Mouse (Mus musculus) kidney, postnatal 10 days (tissue): ENCODE measurements around the gene Pgm2.
A peak's percentile ranks its signal among the peaks of the same experiment; 100 is the strongest.

Experiments used
- DNase-seq: peaks from one replicate; pipeline ENCODE4 v3.0.0; 2021; ENCODE audit warnings: mixed read lengths

The Pgm2 gene

DNA sequence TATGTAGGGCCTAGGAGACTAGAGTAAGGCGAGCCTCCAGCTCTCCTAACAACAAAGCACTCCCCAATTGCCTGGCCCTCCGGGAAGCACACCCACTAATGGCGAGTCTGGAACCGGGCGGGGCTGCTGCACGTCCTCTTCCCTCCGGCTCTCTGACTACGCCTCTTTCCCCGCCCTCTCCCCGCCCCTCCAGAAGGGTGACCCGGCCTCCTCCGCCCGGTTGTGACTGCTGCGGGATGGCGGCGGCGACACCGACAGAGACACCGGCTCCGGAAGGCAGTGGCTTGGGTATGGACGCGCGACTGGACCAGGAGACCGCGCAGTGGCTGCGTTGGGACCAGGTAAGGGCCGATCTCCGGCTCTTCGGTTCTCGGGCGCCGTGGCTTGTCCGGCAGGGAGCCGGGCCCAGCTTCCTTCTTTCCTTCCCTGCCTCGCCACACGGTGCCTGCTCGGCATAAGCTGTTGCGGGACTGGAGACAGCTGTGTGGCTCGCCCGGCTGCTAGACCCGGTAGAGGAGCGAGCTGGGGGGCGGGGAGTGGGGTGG lies at the start of gene Pgm2:
Pgm2 (plus strand) TSS at position 203 of the 545 bp plus-strand sequence.
- DNase-seq = peak; percentile 94

DNA sequence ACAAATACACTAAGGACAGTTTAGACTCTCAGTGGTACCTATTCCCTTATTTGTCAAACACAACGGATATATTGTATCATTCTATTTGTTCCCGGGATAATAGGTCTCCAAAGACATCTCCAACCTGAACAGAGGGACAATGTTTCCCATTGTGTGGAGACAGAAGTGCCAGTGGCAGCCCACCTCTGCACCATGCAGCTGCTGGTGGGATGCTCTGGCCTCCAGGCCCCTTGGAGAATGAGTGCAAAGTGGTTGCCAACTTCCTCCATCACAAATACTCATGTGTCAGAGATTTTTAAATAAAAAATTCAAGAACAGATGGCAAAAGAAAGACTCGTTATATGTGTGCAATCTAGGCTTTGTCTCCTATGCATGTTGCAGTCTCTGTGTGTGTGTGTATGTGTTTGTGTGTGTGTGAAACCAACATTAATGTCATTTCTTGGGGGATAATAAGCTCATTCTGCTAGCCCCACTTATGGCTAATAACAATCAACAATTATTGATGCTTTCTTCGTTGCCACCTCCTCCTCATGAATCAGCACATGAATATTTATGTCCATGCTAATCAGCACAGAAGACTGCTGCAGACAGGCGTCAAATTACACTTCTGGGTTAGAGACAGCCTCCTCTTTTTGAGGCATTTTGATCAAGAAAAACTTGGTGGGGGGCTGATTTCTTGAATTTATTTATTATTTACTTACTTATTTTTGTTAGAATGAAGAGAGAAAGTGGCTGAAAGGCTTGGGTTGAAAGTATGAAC lies 48.9 kb upstream of the Pgm2 start:
- no peak for DNase-seq

DNA sequence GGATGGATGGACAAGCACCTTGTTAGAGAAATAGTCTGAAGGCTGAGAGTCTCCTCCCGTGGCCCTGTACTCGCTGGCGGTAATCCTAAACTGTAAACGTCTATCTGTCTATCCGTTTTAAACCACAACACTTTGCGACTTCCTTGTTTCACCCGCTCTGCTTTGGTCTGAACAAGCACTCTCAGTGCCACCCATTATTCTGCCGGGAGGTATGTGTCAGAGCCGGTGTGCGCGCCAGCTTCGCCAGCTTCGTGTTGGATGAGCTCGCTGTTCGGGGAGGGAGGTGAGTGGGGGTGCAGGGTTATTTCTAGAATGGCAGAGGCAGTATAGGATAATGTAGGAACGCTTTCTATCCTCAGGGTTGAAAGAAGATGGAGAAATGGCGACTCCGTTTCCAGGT lies 48.0 kb upstream of the Pgm2 start:
- no peak for DNase-seq

DNA sequence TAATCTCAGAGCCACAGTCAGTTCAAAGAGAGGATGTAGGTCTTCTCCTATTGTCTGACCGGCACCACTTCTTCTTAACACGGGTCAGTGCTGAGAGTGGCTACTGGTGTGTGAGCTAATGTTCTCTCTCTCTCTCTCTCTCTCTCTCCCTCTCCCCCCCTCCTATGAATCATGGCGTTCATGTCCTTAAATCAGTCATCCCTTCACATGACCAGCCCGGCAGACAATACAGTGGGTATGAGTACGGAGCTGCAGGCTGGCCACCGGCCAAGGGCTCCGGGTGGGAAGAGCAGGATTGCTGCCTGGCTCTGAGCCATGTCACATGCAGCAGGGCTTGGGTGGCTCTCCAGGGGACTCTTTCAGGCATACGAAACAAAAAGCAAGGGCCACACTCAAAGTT lies 47.2 kb upstream of the Pgm2 start:
- DNase-seq = peak; percentile 87

DNA sequence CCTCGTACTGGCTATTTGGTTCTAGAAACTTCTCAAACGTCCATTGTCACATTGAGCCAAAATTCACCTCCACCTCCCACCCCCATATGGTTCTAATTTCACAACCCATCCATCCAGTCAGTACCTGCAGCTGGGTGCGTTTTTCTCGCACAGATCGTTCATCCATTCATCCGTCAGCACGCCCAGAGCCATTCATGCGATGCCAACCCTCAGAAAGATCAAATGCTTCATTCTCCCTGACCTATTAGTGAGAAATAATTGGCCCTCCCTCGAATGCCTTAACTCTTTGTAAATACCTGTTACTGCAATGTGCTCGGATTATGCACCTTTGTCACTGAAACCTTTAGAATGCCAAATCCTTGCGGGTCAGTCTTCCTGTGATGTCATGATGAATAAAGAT lies 45.8 kb upstream of the Pgm2 start:
- no peak for DNase-seq

DNA sequence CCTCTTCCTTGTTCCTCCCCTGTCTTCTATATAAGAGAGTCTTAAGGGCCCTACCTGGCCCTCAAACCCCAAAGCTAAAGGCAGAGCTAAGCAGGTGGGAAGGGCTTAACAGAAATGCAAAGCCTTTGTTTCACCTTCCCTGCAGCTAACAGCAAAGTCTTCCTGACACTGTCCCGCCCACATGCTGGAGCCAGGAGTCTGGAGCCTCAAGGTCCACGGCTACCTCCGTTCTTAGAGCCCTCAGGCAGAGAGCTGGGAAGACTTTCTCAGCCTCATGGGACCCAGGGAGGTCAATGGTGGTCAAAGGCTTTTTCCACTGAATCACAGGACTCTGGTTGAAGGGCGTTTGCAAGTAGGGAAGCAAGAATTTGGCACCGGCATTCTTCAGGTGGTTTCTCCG lies 44.8 kb upstream of the Pgm2 start:
- no peak for DNase-seq

DNA sequence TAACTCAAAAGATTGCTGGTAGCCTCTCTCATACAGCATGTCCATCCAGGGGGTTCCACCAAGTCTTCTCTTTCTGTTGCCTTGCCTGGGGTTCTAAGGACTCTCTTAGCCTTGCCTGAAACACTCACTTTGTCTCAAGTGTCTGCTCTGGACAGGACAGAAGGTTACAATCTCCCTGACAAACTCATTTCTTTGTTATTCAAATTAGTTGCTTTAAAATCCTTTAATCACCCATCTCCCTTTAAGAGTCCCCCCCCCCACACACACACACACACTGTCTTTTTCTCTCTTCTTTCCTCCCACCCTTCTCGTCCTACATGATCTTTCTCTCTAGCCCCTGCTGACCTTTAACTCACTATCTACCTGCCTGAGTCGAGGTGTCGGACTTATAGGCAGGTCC lies 44.1 kb upstream of the Pgm2 start:
- no peak for DNase-seq

DNA sequence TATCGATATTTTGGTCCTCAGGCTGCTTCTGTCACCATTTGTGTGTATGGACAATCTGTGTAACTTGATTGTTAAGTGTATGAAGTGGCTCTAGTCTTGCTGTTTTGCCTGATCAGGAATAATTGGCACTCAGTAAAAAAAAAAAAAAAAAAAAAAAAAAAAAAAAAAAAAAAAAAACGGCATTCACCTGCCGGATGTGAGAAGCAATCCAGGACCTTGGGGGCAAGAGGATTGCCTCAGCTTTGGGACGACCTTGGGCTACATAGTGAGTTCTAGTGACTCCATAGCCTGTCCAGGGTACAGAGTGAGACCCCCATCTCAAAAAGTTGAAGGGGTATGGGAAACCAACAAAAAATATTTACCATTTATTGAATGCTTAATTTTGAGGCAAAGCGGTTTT lies 43.5 kb upstream of the Pgm2 start:
- no peak for DNase-seq

DNA sequence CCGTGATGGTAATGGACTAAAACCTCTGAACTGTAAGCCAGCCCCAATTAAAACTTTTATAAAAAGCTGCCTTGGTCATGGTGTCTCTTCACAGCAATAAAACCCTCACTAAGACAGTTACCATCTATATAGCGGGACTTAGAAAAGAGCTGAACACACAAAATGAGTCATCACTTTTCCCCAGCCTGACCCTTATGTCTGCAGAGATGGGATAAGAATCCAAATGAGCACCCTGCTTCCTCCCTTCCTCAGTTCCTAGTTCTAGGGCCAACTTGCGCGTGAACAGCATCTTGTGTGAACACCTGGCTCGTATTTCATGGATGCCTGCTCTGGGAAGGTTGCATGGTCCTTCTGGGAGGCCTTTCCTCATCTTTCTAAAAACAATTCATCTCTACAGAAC lies 39.7 kb upstream of the Pgm2 start:
- DNase-seq = no peak

DNA sequence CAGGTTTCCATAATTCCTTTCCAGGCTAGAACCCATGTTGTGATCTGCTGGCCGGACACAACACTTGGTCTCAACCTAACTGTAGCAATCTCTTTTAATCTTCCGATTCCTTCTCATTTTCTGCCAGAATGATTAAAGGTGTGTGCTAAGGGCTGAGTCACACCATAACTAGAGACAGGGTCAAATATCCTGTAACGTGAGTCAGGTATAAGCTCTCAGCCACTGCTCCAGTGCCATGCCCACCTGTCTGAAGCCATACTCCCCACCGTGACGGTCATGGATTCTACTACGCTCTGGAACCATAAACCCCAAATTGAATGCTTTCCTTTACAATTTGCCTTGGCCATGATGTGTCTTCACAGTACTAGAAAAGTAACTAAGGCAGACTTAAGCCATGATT lies 36.5 kb upstream of the Pgm2 start:
- no peak for DNase-seq

DNA sequence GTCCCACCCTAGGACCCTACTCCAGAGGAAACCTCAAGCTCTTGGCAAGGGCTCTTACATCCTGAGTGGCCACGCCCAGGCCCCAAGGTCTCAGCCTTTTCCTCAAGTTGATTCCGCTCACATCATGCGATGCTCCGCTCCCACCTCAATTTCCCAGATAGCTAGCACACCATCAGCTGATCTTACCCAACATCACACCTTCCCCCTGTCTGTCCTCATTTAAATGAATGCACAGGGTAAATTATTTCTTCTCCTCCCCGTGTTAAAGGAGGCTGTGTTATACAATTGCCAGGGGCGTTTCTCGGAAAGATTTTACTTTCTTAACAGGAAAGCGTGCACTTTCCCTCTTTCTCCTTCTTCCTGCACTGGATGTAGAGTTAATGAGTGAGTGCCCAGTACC lies 31.9 kb upstream of the Pgm2 start:
- no peak for DNase-seq

DNA sequence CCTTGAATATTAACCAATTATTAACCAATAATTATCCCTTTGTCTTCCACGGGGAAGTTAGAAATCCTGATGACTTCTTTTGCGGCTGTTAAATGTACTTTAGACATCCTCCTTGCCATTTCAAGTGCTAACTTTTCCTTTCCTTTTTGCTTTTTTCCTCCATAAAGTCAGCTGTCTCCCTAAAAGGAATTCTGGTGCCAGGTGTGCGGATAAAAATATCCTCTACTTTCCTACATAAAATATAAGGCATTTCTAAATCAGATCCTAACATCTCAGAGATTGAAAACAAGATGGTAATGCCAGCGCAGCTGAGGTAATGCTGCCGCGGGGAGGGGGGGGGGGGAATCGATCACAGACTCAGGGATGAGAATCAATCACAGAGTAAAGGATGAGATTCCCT lies 31.1 kb upstream of the Pgm2 start:
- no peak for DNase-seq

DNA sequence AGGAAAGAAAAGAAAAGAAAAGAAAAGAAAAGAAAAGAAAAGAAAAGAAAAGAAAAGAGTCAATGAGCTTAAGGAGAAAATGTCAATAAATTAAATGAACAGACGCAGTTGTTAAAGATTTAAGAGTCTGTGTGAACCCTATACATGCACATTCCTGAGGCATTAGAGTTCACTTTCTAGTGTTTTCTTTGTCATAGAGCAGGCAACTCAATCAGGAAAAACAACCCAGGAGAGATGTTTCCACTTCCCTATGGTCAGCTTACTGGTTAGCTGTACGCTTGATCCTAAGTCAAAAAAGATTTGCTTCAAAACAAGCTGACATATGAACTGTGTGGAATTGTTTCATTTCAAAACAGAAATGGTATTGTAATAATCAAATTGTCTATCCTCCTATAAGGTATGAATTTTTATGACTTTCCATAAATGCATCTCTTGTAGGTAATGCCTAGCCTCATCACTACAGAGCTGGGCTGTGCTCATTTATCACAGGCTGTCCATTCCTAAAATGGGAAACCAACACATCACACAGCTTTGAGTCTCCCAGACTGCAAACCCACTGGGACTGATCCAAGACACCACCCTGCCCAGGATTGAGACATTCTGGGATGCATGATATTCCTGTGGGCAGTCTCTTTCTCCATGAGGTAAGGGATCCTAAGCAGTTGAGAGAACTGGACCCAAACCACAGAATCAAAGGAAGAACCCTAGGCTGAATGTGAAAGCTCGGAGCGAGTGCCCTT lies 29.7 kb upstream of the Pgm2 start:
- DNase-seq = no peak

DNA sequence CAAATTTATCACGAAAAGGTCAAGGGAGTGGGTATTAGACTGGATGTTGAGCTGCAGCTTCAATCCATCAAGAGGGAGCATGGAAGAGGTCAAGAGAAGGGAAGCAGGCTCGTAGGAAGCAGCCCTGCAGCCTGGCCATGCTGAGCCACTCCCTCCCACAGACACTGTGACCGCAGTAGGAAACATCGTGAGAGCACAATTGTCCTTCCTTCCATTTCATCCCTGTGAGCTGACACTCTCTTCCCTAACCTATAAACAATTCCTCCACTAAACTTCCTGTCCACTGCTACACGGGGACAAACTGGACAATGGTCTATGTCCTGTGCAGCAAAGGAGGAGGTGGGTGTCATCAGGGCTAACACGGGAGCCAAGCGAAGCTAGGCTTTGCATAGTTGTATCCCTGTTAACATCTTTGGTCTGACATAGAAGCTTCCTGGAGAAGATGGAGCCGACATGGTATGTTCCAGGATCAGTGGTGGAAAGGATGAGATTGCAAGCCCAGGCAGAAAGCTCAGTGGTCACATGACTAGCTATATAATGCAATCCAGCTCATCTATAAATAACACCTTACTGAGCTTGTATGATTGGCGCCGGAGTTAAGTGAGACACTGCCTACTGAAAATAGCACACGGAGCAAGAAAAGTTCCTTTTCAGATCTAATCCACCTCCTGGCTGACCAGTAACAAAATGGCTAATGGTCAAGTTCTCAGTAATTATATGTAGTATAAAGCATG lies 29.0 kb upstream of the Pgm2 start:
- peak; percentile 38 for DNase-seq

DNA sequence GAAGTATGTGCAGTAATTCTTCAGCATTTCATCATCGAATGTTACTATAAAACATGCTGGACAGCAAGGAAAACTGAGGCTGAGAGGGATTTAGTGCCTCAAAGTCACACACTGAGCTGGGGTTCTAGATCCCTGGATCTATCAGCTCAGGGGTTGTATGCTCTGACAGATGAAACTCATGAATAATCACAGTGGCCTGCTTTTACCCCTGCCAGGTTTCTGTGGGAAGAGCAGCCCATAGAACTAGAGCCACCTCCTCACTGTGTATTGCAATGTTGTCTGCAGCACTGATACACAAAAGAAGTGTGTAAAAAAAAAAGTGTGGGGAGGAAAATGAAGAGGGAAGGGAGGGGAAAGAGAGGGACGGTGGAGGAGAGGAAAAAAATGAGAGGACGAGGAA lies 28.3 kb upstream of the Pgm2 start:
- no peak for DNase-seq

DNA sequence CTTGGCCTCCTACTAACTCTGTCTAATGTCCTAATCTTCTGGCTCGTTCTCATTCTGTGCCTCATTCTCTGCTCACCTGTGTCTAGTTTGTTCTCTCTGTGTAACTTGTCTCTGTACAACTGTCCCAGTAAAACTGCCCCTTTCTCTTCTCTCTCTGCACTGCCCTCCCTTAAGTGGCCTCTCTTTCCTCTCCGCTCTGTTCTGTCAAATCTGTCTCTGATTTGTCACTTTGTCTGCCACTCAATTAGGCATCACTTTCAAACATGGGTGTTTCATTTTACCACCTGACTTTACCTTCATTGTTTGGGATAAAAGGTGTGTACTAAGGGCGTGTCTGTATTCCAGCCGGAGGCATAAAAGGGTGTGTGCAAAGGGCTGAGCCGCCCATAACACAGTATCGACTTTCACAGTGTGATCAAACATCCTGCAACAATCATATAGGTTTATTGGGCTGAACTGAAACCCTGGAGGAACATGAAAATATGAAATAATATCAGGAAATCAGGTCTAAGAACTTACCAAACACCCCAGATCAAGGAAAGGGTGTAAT lies 27.2 kb upstream of the Pgm2 start:
- no peak for DNase-seq

DNA sequence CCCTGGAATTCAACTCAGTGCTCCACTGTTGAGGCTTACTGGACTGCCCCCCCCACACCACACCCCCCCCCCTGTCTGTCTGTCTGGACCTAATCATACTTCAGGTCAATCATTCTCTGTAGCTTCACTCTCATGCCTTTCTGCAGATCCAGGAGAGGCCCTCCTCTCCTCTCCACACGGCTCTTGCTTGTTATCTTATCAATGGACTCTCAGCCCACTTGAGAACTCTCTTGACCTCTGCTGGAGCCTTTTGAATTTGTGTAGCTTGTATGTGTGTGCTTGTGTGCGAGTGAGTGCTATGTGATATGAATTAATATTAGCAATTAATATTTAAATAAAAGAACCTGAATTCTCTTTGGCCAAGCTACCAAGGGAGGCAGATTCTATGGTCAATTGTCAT lies 26.6 kb upstream of the Pgm2 start:
- DNase-seq = no peak

DNA sequence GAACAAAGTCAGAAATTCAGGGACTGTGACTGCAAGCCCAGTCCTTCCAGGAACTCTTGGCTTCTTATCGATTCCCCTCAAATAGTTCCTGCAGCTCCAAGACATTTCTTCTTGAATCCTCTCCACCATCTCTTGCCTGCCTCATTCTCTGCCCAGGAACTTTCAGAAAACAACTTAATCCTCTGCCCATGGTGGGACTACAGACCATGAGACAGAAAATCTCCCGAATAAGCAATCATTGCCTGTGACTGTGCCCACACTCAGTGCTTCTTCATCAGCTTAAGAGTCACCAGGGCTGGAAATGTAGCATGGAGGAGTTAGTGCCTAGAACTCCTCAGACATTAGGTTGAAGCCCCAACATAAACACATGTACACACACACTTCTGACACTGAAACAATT lies 25.2 kb upstream of the Pgm2 start:
- DNase-seq = no peak

DNA sequence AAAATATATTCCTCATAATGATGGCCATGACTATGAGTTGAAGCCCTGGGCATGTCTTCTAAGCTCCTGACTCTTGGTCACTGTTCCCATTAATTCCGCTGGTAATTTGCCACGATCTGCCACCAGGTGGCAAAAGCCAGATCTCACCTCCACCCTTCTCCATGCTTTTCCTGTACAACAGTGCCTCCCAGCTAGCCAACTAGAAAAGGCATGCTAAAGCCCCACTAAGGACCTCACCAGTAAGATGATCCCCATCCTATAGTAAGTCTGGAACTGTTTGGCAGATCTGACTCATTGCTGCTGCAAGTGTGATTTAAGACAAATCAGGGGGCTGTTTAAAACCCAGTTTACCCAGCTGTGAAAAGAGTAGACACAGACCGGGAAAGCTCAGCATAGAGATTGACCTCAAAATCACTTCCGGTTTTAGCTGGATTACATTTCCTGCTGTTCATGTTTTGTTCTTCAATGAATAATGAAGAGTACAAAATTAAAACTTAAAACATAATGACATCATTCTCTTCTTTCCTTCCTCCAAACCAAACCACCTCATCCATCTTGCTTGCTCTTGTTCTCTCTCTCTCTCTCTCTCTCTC lies 22.6 kb upstream of the Pgm2 start:
- DNase-seq = peak; percentile 80

DNA sequence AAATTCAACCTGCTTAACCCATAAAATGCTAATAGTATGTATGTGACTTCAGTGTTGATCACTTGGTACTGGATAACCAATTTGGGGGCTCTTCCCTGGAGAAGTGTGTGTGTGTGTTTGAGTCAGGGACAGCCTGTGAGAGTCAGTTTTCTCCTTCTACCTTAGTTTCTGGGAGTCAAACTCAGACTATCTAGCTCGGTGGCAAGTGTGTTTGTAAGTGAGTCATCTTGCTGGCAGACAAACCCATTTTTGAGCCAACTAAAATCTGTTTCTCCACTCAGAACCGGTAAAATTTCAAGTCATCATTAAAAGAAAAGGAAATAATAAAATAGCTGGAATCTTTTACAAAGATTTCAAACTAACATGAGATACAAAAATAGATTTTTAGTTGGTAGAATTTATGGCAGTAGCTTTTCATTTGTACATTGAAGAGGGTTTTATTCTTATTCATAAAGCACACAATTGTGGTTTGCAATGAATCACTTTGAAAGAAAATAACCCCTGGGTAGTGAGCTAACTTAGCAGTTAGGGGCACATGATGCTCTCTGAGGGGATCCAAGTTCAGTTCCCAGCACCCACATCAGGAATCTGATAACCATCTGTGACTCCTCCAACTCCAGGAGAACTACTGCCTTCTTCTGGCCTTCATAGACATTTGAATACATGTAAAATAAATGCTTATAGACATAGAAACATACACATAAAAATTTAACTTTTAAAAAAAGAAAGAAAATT lies 21.8 kb upstream of the Pgm2 start:
- no peak for DNase-seq

DNA sequence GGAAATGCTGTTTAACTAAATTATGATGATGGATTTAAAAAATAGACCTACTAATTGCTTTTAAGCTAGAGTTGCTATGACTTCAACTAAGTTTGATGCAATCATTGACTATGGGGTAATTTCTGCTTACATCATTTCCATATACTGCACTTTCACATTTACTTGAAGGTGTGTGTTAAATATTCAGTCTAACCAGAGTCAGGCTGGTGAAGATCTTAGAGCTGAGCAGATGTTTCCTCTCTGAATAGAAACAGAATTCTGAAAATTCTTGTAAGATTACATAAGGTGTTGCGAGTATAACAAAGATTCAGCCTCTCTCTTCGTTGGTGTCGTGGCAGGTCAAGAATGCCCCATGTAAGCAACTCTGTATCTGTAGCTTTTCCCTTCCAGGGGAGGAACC lies 18.3 kb upstream of the Pgm2 start:
- DNase-seq = no peak

DNA sequence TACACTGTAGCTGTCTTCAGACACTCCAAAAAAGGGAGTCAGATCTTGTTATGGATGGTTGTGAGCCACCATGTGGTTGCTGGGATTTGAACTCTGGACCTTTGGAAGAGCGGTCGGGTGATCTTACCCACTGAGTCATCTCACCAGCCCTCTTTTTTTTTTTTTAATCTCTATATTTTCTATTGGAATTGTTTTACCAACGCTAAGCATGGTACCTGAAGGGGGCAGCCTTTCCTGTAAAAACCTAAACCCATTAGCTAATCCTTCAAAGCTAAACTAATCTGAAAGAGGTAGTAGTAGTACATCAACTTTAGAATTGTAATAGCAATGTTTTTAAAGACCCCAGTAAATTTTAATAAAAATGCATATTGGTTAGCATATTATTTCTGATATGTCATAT lies 17.2 kb upstream of the Pgm2 start:
- DNase-seq = peak; percentile 58
